Mouse (Mus musculus): ENCODE results near the gene Myh6. TPM values are rescaled to one million over a fixed set of nuclear protein-coding genes. Genes with fewer than 3 reads are reported as not detected.

The Myh6 gene
- total RNA-seq, 1 experiment from 2014 or later, result not detected

- ATAC-seq (ENCODE audit: extremely low read depth, insufficient number of reproducible peaks, low FRiP score, poor library complexity, severe bottlenecking), result peak; percentile 30; the same call in 1 of the 2 replicates
Observed at GRCm38 (mm10) chr14:54912886-54913285, 53.8 kb downstream of the Myh6 start, which contains the start of gene Slc22a17. Slc22a17 (minus strand) TSS chr14:54913132.

GRCm38 (mm10) chr14:54912109-54912850 is 54.4 kb downstream of the Myh6 start:
- no peak for ATAC-seq (ENCODE audit: extremely low read depth, insufficient number of reproducible peaks, low FRiP score, poor library complexity, severe bottlenecking)

- no peak for ATAC-seq (ENCODE audit: extremely low read depth, insufficient number of reproducible peaks, low FRiP score, poor library complexity, severe bottlenecking)
Observed at GRCm38 (mm10) chr14:54908682-54909081, 58.0 kb downstream of the Myh6 start.

DNA sequence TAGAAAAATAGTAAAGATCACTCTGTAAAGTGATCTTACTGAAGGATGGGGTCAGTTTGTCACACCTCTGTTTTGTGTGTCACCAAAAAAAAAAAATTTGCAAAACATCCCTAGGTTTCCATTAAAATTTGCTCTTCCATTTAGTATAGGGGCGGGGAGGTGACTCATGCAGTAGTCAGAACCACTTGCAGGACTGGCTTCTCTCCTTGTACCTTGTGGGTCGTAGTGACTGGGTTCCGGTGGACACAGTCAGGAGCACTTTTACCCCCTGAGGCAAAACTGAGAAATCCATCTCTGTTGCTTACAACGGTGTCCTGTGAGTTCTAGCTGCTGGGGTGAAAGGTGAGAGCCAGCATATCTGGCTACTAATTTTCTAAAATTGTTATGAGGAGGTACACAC is 63.1 kb downstream of the Myh6 start:
- no peak for ATAC-seq (ENCODE audit: extremely low read depth, insufficient number of reproducible peaks, low FRiP score, poor library complexity, severe bottlenecking)

- ATAC-seq (ENCODE audit: extremely low read depth, insufficient number of reproducible peaks, low FRiP score, poor library complexity, severe bottlenecking), result peak; percentile 86
Observed at GRCm38 (mm10) chr14:54900383-54900782, 66.3 kb downstream of the Myh6 start.

GRCm38 (mm10) chr14:54897445-54897844 is 69.3 kb downstream of the Myh6 start:
- ATAC-seq (ENCODE audit: extremely low read depth, insufficient number of reproducible peaks, low FRiP score, poor library complexity, severe bottlenecking), result no peak

DNA sequence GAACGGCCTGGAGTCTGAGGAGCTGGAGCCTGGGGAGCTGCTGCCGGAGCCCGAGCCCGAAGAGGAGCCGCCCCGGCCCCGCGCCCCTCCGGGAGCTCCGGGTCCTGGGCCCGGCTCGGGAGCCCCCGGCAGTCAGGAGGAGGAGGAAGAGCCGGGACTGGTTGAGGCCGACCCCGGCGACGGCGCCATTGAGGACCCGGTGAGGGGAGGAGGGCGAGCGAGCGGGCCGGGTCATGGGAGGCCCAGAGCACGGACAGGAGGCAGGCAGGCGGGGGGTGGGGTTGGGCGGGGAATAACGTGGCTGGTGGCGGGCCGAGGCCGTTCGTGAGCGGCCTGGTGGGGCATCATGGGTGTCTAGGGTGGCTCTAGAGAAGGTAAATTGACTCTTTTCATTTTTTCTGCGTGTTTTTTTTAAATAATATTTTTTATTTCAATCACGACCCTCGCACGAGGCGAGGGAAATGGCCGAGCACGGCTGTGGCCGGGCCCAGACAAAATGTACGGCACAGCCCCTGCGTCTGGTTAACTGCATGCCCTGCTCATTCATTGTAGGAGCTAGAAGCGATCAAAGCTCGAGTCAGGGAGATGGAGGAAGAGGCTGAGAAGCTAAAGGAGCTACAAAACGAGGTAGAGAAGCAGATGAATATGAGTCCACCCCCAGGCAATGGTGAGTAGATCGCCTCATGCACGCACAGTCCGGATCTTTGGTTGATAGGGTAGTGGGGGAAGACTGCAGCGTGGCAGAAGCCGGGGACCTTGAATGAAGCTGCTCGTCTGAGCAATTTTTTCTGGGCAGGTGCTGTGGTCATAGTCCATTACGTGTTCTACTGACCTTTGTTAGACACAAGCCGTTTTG is 72.2 kb downstream of the Myh6 start:
- no peak for ATAC-seq (ENCODE audit: extremely low read depth, insufficient number of reproducible peaks, low FRiP score, poor library complexity, severe bottlenecking)

DNA sequence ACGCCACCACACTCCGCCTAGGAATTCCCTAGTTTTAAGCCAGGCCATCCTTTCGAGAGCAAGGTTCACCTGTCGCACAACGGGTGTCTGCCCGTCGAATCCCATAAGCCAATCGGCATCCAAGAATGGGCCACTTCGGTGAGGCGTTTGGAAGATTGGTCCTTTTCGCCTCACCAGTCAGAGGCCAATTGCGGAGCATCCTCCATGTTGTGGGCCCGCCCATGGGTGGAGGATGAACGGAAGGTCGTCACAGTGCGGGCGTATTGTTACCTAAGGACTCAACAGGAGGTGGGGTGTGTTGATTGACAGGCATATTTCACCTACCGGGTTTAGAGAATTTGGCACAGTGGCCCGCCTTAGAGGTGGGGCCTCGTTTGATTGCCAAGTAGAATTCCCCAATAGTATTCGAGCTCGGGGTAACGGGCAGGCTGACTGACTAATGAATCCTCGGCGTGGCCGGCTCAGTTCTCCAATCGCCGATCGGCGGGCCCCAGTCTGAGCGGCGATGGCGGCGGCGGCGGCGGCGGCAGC is 73.0 kb downstream of the Myh6 start:
- peak; percentile 96 for ATAC-seq (ENCODE audit: extremely low read depth, insufficient number of reproducible peaks, low FRiP score, poor library complexity, severe bottlenecking)

DNA sequence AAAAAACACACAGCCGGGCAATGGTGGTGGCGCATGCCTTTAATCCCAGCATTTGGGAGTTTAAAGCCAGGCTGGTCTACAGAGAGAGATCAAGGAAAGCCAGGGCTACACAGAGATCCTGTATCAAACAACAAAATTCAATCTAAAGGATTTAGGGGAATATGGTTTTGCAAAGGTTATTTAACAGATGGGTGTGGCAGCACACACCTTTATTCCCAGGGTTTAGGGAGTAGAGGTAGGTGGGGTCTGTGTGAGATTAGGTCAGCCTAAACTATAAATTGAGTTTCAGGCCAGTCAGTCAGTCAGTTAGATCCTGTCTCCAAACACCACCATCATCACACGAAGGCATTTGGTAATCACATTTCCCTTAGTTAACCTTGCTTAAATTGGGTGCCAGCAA is 74.5 kb downstream of the Myh6 start, which contains the start of gene Pabpn1:
Pabpn1 (plus strand) TSS at position 301 of the 400 bp plus-strand sequence.
- ATAC-seq (ENCODE audit: extremely low read depth, insufficient number of reproducible peaks, low FRiP score, poor library complexity, severe bottlenecking), result no peak

Other genes starting within 250 kb of the Myh6 start
- gene Slc7a8, start 185.0 kb downstream of the Myh6 start, total RNA-seq (2017), result 0.49 and 0.81 TPM in 2 replicates
- not detected in 2 replicates for gene Rnf212b, start 152.8 kb downstream of the Myh6 start, total RNA-seq (2017)
- gene Homez, start 96.0 kb downstream of the Myh6 start, total RNA-seq (2017), result 9.2 and 9.7 TPM in 2 replicates
- 0.47 TPM in 1 of 2 replicates, not detected in the other for gene Ppp1r3e, start 89.4 kb downstream of the Myh6 start, total RNA-seq (2017)
- 3.6 and 6.6 TPM in 2 replicates for gene Bcl2l2, start 83.5 kb downstream of the Myh6 start, total RNA-seq (2017)
- not detected in 2 replicates for gene Gm20521, start 83.5 kb downstream of the Myh6 start, total RNA-seq (2017)
- gene Pabpn1, start 74.4 kb downstream of the Myh6 start, total RNA-seq (2017), result 198 and 209 TPM in 2 replicates
- 0.25 and 0.47 TPM in 2 replicates for gene Slc22a17, start 53.8 kb downstream of the Myh6 start, total RNA-seq (2017)
- gene Efs, start 40.8 kb downstream of the Myh6 start, total RNA-seq (2017), result not detected in 2 replicates
- not detected in 2 replicates for gene Il25, start 34.2 kb downstream of the Myh6 start, total RNA-seq (2017)
- not detected in 2 replicates for gene Cmtm5, start 30.7 kb downstream of the Myh6 start, total RNA-seq (2017)
- not detected in 2 replicates for gene Gm17428, start 10.0 kb upstream of the Myh6 start, total RNA-seq (2017)
- not detected in 2 replicates for gene Myh7, start 27.7 kb upstream of the Myh6 start, total RNA-seq (2017)
- gene Ngdn, start 48.5 kb upstream of the Myh6 start, total RNA-seq (2017), result 58.9 and 73.5 TPM in 2 replicates
- gene Zfhx2, start 125.4 kb upstream of the Myh6 start, total RNA-seq (2017), result 7.2 and 7.8 TPM in 2 replicates
- gene Thtpa, start 127.9 kb upstream of the Myh6 start, total RNA-seq (2017), result 5.2 TPM in 2 replicates
- 48.5 TPM in 2 replicates for gene Ap1g2, start 139.7 kb upstream of the Myh6 start, total RNA-seq (2017)
- 0.12 TPM in 1 of 2 replicates, not detected in the other for gene Jph4, start 150.0 kb upstream of the Myh6 start, total RNA-seq (2017)